Mouse (Mus musculus): ENCODE measurements around the gene Tpra1. TPM values are rescaled to one million over a fixed set of nuclear protein-coding genes. Genes with fewer than 3 reads are reported as not detected.

The Tpra1 gene
- polyA plus RNA-seq, 1 experiment = 74.0 TPM

DNA sequence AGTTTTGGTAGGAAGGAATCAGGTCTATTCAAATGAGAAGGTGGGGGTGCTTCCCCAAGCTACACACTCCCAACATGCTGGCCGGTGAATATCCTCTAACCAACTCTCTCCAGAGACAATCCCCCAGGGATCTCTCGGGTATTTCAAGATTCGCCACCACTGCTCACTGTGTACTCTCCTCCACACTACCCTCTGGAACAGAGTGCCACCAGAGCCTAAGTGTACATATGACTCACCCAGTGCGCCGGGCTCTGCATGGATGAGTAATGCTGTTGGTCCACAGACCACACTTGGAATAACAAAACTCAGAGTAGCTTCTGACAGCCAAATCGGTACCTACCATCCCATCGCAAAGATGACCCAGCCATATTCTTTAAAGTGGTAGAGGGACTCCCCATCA is 32.6 kb upstream of the Tpra1 start:
- WGBS = 81% methylated on average over 7 of the region's 7 CpGs
- no peaks in the 10 kb centered on the region; the same call in 1 of the 2 replicates for H3K4me1 ChIP-seq (ENCODE audit: control insufficient read depth, insufficient read depth, low read length)
- TF ChIP-seq POLR2A (IDR thresholded peaks at IDR 0.05; ENCODE audit: borderline replicate concordance, control insufficient read depth, low read depth, low read length) (no peak), CTCF (IDR thresholded peaks at IDR 0.05; ENCODE audit: control insufficient read depth, insufficient read depth, low read length) (no peak)
- H3K27ac ChIP-seq (ENCODE audit: control insufficient read depth, insufficient read depth, low read depth, low read length, poor library complexity) = no peak overlapping the region
- H3K4me3 ChIP-seq (replicated peaks; ENCODE audit: control insufficient read depth, low read depth, low read length) = no peak overlapping the region

DNA sequence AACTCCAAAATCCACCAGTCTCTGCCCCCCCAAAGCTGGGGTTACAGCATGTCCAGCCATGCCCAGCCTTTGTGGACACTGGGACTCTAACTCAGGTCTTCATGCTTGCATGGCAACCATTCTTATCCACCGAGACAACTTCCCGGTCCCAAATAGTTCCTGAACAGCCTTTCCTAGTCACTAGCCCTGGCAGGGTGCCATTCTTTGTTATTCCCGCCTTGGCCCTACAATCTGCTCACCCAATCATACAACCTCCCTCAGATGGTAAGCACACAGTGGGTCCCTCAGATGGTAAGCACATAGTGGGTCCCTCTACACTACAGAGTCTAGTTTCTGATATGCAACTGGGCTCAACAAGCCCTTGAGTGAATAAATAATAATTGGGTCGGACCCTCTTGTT is 31.5 kb upstream of the Tpra1 start:
- TF ChIP-seq CTCF (IDR thresholded peaks at IDR 0.05; ENCODE audit: control insufficient read depth, insufficient read depth, low read length) (no peak), POLR2A (IDR thresholded peaks at IDR 0.05; ENCODE audit: borderline replicate concordance, control insufficient read depth, low read depth, low read length) (no peak)
- WGBS = 60% methylated on average over 4 of the region's 4 CpGs
- no peak overlapping the region for H3K27ac ChIP-seq (ENCODE audit: control insufficient read depth, insufficient read depth, low read depth, low read length, poor library complexity)
- no peak overlapping the region for H3K4me3 ChIP-seq (replicated peaks; ENCODE audit: control insufficient read depth, low read depth, low read length)
- no peaks in the 10 kb centered on the region; the same call in 1 of the 2 replicates for H3K4me1 ChIP-seq (ENCODE audit: control insufficient read depth, insufficient read depth, low read length)

DNA sequence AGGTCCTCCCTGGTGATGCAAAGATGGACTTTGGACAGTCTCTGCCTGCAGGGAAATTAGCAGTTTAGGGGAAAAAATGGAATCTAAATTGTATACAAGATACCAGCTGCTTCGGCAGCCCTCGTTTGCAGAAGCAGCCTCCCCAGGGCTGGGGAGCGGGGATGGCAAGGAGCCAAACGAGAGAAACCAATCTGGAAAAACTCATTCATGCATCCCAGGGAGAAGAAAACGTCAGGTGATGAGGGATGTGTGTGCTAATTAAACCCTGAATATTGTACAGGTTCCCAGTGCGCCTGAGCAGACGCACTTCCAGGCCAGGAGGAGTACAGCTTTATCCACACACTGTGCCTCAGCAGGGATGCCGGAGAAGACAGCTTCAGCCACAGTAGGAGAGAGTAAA is 30.5 kb upstream of the Tpra1 start:
- H3K4me1 ChIP-seq (ENCODE audit: control insufficient read depth, insufficient read depth, low read length) = no peaks in the 10 kb centered on the region; the same call in 1 of the 2 replicates
- no peak overlapping the region for H3K4me3 ChIP-seq (replicated peaks; ENCODE audit: control insufficient read depth, low read depth, low read length)
- no peak overlapping the region for H3K27ac ChIP-seq (ENCODE audit: control insufficient read depth, insufficient read depth, low read depth, low read length, poor library complexity)
- TF ChIP-seq CTCF (IDR thresholded peaks at IDR 0.05; ENCODE audit: control insufficient read depth, insufficient read depth, low read length) (no peak), POLR2A (IDR thresholded peaks at IDR 0.05; ENCODE audit: borderline replicate concordance, control insufficient read depth, low read depth, low read length) (no peak)
- WGBS = 77% methylated on average over 8 of the region's 8 CpGs

DNA sequence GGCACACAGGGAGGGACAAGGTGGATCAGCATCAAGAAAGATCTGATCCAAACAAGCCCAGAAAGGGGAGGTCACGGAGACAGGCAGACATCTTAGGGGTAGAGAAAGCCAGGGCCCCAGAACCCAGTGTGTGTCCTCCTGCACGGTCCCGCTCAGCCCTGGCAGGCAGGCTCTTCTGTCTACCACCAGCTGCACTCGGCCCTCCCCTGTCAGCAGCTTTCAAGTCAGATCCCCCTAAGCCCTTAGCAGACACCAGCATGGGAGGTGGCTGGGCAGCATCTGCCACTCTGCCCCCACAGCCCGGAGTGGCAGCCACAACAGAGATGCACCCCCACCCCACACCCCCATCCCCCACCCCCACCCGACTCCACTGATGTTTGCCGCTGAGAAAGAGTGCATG is 29.2 kb upstream of the Tpra1 start:
- TF ChIP-seq POLR2A (IDR thresholded peaks at IDR 0.05; ENCODE audit: borderline replicate concordance, control insufficient read depth, low read depth, low read length) (no peak), CTCF (IDR thresholded peaks at IDR 0.05; ENCODE audit: control insufficient read depth, insufficient read depth, low read length) (no peak)
- WGBS = 60% methylated on average over 7 of the region's 7 CpGs
- Histone ChIP-seq H3K27ac (ENCODE audit: control insufficient read depth, insufficient read depth, low read depth, low read length, poor library complexity) (no peak overlapping the region), H3K4me1 (ENCODE audit: control insufficient read depth, insufficient read depth, low read length) (no peaks in the 10 kb centered on the region; the same call in 1 of the 2 replicates), H3K4me3 (replicated peaks; ENCODE audit: control insufficient read depth, low read depth, low read length) (no peak overlapping the region)

DNA sequence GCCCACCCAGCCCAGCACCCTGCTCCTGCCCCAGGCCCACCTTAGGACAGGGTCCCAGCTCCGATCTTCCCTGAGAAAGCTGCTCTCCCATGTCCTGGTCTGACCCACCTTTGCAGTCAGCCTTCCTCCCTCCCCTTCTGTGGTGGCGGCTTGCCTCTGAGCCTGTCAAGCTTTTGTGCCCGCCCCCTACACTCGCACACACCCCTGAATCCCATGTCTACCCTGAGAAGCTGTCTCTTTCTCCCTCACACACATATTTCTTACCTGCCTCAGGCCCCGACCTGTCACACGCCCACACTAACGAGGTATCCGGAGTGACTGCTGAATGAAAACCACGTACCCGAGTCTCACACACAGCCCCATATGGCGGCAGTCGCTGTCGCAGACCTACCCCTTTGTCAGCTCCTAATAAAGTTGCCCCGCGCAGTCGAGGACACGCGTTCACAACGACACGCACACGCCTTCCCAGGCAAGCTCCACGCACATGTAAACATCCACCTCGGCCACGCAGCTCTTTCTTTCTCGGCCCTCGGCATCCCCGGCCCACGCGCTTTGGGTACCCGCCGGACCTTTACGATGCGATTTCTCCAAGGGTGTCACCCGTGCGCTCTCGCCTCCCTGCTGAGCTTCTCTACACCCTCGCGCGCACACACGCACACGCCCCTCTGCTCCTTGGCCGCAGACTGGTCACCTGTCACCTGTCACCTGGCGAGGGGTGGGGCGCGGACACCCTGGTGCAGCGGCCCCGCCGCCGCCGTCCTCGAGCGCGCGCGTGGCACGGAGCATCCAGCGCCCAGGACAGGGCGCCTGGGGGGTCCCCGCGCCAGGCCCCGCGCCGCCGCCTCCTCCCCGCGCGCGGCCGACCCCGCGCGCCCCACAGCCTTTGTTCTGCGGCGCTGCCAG is 27.8 kb upstream of the Tpra1 start:
- no peak overlapping the region for H3K4me3 ChIP-seq (replicated peaks; ENCODE audit: control insufficient read depth, low read depth, low read length)
- TF ChIP-seq CTCF (IDR thresholded peaks at IDR 0.05; ENCODE audit: control insufficient read depth, insufficient read depth, low read length) (no peak), POLR2A (IDR thresholded peaks at IDR 0.05; ENCODE audit: borderline replicate concordance, control insufficient read depth, low read depth, low read length) (no peak)
- WGBS = 16% methylated on average over 74 of the region's 74 CpGs
- H3K27ac ChIP-seq (ENCODE audit: control insufficient read depth, insufficient read depth, low read depth, low read length, poor library complexity) = no peak overlapping the region; the same call in 1 of the 2 replicates
- H3K4me1 ChIP-seq (ENCODE audit: control insufficient read depth, insufficient read depth, low read length) = no peaks in the 10 kb centered on the region; the same call in 1 of the 2 replicates

DNA sequence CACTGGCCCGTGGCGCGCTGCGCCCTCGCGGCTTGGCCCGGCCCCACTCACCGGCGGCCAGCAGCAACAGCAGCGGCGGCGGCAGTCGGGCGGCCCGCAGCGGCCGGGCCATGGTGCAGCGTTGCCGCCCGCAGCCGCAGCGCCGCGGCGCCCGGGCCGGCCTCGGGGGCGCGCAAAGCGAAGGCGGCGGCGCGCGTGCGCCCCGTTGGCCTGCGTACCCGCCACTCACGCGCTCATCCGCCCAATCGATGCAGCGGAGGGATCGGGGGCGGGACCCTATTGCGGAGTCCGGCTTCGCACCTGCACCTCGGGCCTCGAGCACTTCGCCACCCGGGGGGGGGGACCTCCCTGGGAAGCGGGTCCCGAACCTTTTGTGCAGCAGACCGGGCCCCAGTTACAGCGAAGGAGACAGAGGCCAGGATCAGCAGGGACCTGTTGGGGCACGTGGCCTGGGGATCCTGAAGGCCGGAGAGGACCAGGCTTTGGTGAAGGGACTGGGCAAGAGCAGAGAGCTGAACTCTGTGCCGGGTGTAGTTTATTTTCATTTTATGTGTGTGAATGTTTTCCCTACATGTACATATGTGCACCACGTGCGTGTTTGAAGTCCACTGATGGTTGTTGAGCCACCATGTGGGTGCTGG is 27.1 kb upstream of the Tpra1 start, which contains the start of gene Podxl2:
Gene Podxl2 (minus strand): TSS at position 177 of the 641 bp plus-strand sequence.
- WGBS = 13% methylated on average over 63 of the region's 63 CpGs
- Histone ChIP-seq H3K4me1 (ENCODE audit: control insufficient read depth, insufficient read depth, low read length) (no peaks in the 10 kb centered on the region; the same call in 1 of the 2 replicates), H3K27ac (ENCODE audit: control insufficient read depth, insufficient read depth, low read depth, low read length, poor library complexity) (no peak within 1 kb of the TSS; the same call in 1 of the 2 replicates), H3K4me3 (replicated peaks; ENCODE audit: control insufficient read depth, low read depth, low read length) (no peak within 1 kb of the TSS)
- no peak for TF ChIP-seq POLR2A (IDR thresholded peaks at IDR 0.05; ENCODE audit: borderline replicate concordance, control insufficient read depth, low read depth, low read length)

DNA sequence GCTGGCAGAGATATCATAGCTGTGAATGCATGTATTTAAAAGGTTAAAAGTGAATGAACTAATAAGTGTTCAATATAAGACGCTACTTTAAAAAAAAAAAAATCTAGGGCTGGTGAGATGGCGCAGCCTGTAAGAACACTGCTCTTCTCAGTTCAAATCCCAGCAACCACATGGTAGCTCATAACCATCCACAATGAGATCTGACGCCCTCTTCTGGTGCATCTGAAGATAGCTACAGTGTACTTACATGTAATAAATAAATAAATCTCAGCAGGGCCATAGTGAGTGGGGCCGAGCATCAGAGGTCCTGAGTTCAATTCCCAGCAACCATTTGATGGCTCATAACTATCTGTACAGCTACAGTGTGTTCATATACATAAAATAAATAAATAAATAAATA is 22.6 kb upstream of the Tpra1 start:
- no peaks in the 10 kb centered on the region; the same call in 1 of the 2 replicates for H3K4me1 ChIP-seq (ENCODE audit: control insufficient read depth, insufficient read depth, low read length)
- no peak overlapping the region for H3K27ac ChIP-seq (ENCODE audit: control insufficient read depth, insufficient read depth, low read depth, low read length, poor library complexity)
- no peak overlapping the region for H3K4me3 ChIP-seq (replicated peaks; ENCODE audit: control insufficient read depth, low read depth, low read length)
- TF ChIP-seq POLR2A (IDR thresholded peaks at IDR 0.05; ENCODE audit: borderline replicate concordance, control insufficient read depth, low read depth, low read length) = no peak
- no peak for TF ChIP-seq CTCF (IDR thresholded peaks at IDR 0.05; ENCODE audit: control insufficient read depth, insufficient read depth, low read length)
- WGBS = 69% methylated on average over 4 of the region's 4 CpGs

DNA sequence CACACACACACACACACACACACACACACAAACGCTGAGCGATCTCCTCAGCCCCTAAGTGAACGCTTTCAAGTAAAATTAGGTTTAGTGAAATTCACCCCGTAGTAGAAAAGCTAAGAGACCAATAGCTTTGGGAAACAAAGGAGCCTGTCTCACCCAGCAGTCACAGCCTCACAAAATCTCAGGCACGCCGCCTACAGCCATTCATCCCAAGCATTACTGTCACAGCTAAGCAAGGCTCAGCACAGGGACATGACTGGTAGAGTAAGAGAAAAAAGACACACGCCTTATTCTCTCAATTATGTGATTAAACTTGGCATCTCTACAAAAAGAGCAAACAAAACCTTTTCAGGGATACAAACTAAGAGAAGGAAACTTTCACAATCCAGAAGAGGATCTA is 20.7 kb upstream of the Tpra1 start:
- 90% methylated on average over 7 of the region's 7 CpGs for whole genome bisulfite sequencing
- Histone ChIP-seq H3K4me1 (ENCODE audit: control insufficient read depth, insufficient read depth, low read length) (no peaks in the 10 kb centered on the region), H3K27ac (ENCODE audit: control insufficient read depth, insufficient read depth, low read depth, low read length, poor library complexity) (no peak overlapping the region), H3K4me3 (replicated peaks; ENCODE audit: control insufficient read depth, low read depth, low read length) (no peak overlapping the region)
- no peak for TF ChIP-seq CTCF (IDR thresholded peaks at IDR 0.05; ENCODE audit: control insufficient read depth, insufficient read depth, low read length)
- no peak for TF ChIP-seq POLR2A (IDR thresholded peaks at IDR 0.05; ENCODE audit: borderline replicate concordance, control insufficient read depth, low read depth, low read length)

Measured in bone marrow, adult 2 months (tissue).